Mouse (Mus musculus) midbrain, embryonic 11.5 days (tissue): ENCODE measurements around the gene Cabp2. TPM values are rescaled to one million over a fixed set of nuclear protein-coding genes. Genes with fewer than 3 reads are reported as not detected.

Experiments
- ATAC-seq: fragments of 200-750 bp; cut with Nextera tagmentation; 2 replicates; pipeline ENCODE4 v1.8.0; 2017; ENCODE audit warnings: moderate TSS enrichment, moderate library complexity; ENCODE audit not compliant: low FRiP score
- DNase-seq: peaks from one replicate; pipeline ENCODE4 v3.0.0; 2015; ENCODE audit warnings: low spot score; ENCODE audit errors: missing footprints
- H3K27ac ChIP-seq: fragments of 300-500 bp; sonication (generic); 2 replicates; pipeline ENCODE4 v1.5.1; 2014; ENCODE audit warnings: low read depth, low read length
- H3K27me3 ChIP-seq: fragments of 300-500 bp; sonication (generic); 2 replicates; pipeline ENCODE4 v1.6.1; 2014; ENCODE audit warnings: mild to moderate bottlenecking, low read length, moderate library complexity, mixed read lengths; ENCODE audit not compliant: control insufficient read depth, insufficient read depth
- H3K36me3 ChIP-seq: fragments of 300-500 bp; sonication (generic); 2 replicates; pipeline ENCODE4 v1.6.1; 2014; ENCODE audit warnings: mild to moderate bottlenecking, low read length, moderate library complexity, mixed read lengths; ENCODE audit not compliant: control insufficient read depth, insufficient read depth
- H3K4me1 ChIP-seq: fragments of 300-500 bp; sonication (generic); 2 replicates; pipeline ENCODE4 v1.6.1; 2014; ENCODE audit warnings: low read length; ENCODE audit not compliant: control insufficient read depth, insufficient read depth
- H3K4me2 ChIP-seq: fragments of 300-500 bp; sonication (generic); 2 replicates; pipeline ENCODE4 v1.6.1; 2014; ENCODE audit warnings: mild to moderate bottlenecking, moderate library complexity
- H3K4me3 ChIP-seq: fragments of 300-500 bp; sonication (generic); 2 replicates; pipeline ENCODE4 v1.5.1; 2014; ENCODE audit warnings: low read depth, low read length
- H3K9ac ChIP-seq: fragments of 300-500 bp; sonication (generic); 2 replicates; pipeline ENCODE4 v1.6.1; 2014; ENCODE audit warnings: low read length
- H3K9me3 ChIP-seq: fragments of 300-500 bp; sonication (generic); 2 replicates; pipeline ENCODE4 v1.6.1; 2016; ENCODE audit warnings: low read length; ENCODE audit not compliant: control insufficient read depth
- WGBS: fragments of 180-500 bp; shearing (Covaris S2); extraction: QIAGEN DNeasy Blood & Tissue Kit; methylation state at CpG from one replicate; pipeline ENCODE4 v1.1.7; 2014; 5-methylcytosine and 5-hydroxymethylcytosine counted together
- polyA plus RNA-seq: library from polyadenylated mRNA; unstranded; fragments of >200 nt; fragmentation: Nextera tagmentation; extraction: Ambion mirVana; gene quantifications from 2 replicates; pipeline ENCODE4 v1.2.1, GENCODE M21; 2014

Gene Cabp2
- polyA plus RNA-seq, 1 experiment from 2014 or later: not detected

DNA sequence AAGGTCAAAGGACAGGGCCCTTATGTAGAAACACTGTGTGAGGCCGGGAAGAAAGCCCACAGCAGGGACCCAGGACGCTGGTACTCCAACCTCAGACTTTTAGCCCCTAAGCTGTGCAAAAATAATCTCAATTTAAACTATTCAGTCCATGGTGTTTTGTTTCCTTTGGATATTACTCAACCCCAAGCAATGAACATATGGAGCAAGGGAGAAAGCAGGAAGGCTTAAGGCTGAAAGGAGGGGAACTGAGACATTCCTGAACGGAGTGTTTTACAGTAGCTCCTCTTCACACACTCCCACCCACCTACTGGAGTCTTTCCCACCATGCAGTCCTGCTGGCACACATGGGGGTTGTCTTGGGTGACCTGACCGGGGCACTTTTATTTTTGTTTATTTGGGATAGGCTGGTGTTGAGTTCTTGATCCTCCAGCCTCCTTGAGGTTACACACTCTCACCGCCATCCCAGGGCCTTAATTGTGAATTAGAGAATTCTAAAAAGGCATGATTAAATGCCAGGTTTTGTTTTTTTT lies 13.5 kb downstream of the Cabp2 start:
- H3K27ac ChIP-seq: no peak overlapping the region
- no peak overlapping the region for H3K4me2 ChIP-seq
- peaks cover 12% of the 10 kb centered on the region for H3K4me1 ChIP-seq
- H3K9me3 ChIP-seq: no peaks in the 10 kb centered on the region
- 78% methylated on average over 5 of the region's 5 CpGs for WGBS
- ATAC-seq (no peak), DNase-seq (no peak)
- H3K9ac ChIP-seq: no peak overlapping the region
- no peaks in the 10 kb centered on the region for H3K36me3 ChIP-seq
- peaks cover 2% of the 10 kb centered on the region; the same call in 1 of the 2 replicates for H3K27me3 ChIP-seq
- no peak overlapping the region for H3K4me3 ChIP-seq

DNA sequence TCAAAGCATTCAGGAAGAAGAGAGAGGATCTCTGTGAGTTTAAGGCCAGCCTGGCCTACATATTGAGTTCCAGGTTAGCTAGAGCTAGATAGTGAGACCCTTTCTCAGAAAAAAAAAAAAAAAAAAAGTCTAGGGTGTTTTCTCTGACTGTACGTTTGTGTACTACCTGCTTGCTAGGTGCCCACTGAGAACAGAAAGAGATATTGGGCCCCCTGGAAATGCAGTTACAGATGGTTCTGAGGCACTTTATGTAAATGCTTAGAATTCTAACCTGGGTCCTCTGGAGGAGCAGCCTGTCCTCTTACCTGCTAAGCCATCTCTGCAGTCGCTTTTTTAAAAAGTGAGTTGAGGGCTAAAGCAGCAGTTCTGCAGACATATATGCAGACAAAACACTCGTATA lies 14.4 kb downstream of the Cabp2 start:
- no peaks in the 10 kb centered on the region for H3K9me3 ChIP-seq
- H3K36me3 ChIP-seq: no peaks in the 10 kb centered on the region
- H3K4me1 ChIP-seq: peaks cover 22% of the 10 kb centered on the region
- 77% methylated on average over 3 of the region's 3 CpGs for WGBS
- no peak overlapping the region for H3K9ac ChIP-seq
- peak; percentile 87 for DNase-seq
- no peak overlapping the region for H3K4me3 ChIP-seq
- H3K27ac ChIP-seq: no peak overlapping the region
- peaks cover 10% of the 10 kb centered on the region for H3K27me3 ChIP-seq
- peak overlapping the region; percentile 70; the same call in 1 of the 2 replicates for H3K4me2 ChIP-seq
- ATAC-seq: no peak

- ATAC-seq: peak; percentile 94
- under 1% methylated on average over 65 of the region's 65 CpGs for WGBS
- peaks cover 28% of the 10 kb centered on the region for H3K4me1 ChIP-seq
Measured at GRCm38 (mm10) chr19:4096642-4097440, 15.5 kb downstream of the Cabp2 start, which contains the start of gene Cdk2ap2. TSS of gene Cdk2ap2 (plus strand) at chr19:4097182.

DNA sequence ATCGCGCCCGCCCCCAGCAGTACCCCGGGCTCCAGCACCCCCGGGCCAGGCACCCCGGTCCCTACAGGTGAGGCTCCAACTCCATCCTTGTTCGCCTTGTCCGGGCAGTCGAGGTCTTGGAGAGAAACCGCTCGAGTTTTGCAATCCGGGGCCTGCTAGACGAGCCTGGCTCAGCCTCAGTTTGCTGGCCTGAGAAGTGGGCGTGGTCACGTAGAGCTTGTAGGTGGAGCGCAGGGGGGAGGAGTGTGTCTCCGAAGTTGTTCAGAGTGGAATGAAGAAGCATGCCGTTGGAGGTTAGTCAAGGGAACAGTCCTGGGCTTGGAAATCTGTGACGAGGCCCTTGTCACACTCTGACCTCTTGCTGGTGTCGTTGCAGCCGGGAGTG lies 16.1 kb downstream of the Cabp2 start:
- 1% methylated on average over 21 of the region's 21 CpGs for WGBS
- peak overlapping the region; percentile 58 for H3K9ac ChIP-seq
- H3K36me3 ChIP-seq: no peaks in the 10 kb centered on the region
- peak overlapping the region; percentile 70 for H3K4me2 ChIP-seq
- no peaks in the 10 kb centered on the region for H3K9me3 ChIP-seq
- H3K27ac ChIP-seq: peak overlapping the region; percentile 25; the same call in 1 of the 2 replicates
- DNase-seq (no peak), ATAC-seq (no peak; the same call in 1 of the 2 replicates)
- H3K4me3 ChIP-seq: peak overlapping the region; percentile 64
- peaks cover 28% of the 10 kb centered on the region for H3K4me1 ChIP-seq
- H3K27me3 ChIP-seq: peaks cover 21% of the 10 kb centered on the region

More at GRCm38 (mm10) chr19:4096642-4097440, 15.5 kb downstream of the Cabp2 start, which contains the start of gene Cdk2ap2:
- Histone ChIP-seq H3K9ac (peak within 1 kb of the TSS; percentile 72), H3K27ac (peak within 1 kb of the TSS; percentile 86), H3K4me2 (peak within 1 kb of the TSS; percentile 70), H3K36me3 (no peaks in the 10 kb centered on the region), H3K4me3 (peak within 1 kb of the TSS; percentile 64), H3K9me3 (no peaks in the 10 kb centered on the region), H3K27me3 (peaks cover 18% of the 10 kb centered on the region)
- peak; percentile 100 for DNase-seq

GRCm38 (mm10) chr19:4098426-4098825 lies 17.0 kb downstream of the Cabp2 start:
- H3K9me3 ChIP-seq: no peaks in the 10 kb centered on the region
- peaks cover 21% of the 10 kb centered on the region for H3K27me3 ChIP-seq
- DNase-seq (no peak), ATAC-seq (no peak)
- 95% methylated on average over 13 of the region's 13 CpGs for WGBS
- H3K4me2 ChIP-seq: no peak overlapping the region
- H3K4me3 ChIP-seq: no peak overlapping the region
- peaks cover 28% of the 10 kb centered on the region for H3K4me1 ChIP-seq
- H3K36me3 ChIP-seq: no peaks in the 10 kb centered on the region
- no peak overlapping the region for H3K9ac ChIP-seq
- no peak overlapping the region for H3K27ac ChIP-seq

GRCm38 (mm10) chr19:4099056-4099455 lies 17.7 kb downstream of the Cabp2 start:
- WGBS: 15% methylated on average over 9 of the region's 9 CpGs
- H3K4me2 ChIP-seq: no peak overlapping the region; the same call in 1 of the 2 replicates

DNA sequence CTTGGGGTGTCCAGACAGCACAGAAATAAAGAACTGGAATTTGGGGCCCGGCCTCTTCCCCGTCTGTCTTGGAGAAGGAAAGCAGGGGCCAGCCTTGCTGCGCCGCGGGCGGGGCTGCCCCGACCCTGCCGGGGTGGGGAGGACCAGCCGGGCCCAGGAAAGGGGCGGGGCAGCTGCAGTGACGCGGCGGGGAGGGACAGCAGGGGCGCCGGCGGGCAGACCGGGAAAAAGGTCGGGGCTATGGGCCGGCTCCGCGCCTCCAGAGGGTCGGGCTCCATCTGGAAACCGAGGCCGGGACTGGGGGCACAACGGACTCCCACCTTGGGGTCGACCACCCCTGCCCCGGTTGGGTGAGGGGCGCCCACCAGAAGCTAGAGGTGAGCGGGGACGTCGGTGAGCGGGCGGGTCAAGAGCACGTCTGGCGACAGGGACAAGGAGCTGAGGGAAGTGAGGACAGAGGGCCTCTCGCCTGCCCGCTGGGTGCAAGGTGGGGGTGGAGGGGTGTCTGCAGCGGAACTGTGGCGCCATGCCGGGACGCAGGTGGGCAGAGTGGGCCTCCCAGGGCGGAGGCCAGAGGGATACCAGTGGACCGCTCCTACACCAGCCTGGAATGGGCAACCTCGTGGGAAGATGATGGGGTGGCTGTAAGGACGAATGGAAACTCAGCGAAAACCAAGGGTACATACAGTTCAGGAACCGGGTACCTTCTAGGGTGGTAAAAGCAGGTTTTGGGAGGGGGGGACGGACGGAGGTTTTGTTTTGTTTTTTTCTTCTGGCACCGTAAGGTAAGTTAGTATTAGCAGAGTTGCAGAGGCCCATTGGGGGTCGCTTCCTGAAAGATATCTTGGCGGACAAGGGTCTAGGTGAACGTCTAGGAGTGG lies 18.7 kb downstream of the Cabp2 start, which contains the start of gene Pitpnm1:
Gene Pitpnm1 (plus strand): TSS at position 162 of the 881 bp plus-strand sequence.
- H3K27me3 ChIP-seq: peaks cover 21% of the 10 kb centered on the region
- no peaks in the 10 kb centered on the region for H3K36me3 ChIP-seq
- H3K9me3 ChIP-seq: no peaks in the 10 kb centered on the region
- ATAC-seq (no peak), DNase-seq (peak; percentile 93)
- peaks cover 28% of the 10 kb centered on the region for H3K4me1 ChIP-seq
- WGBS: 1% methylated on average over 49 of the region's 53 CpGs
- H3K27ac ChIP-seq: no peak within 1 kb of the TSS
- H3K4me3 ChIP-seq: peak within 1 kb of the TSS; percentile 45
- peak within 1 kb of the TSS; percentile 90 for H3K4me2 ChIP-seq
- peak within 1 kb of the TSS; percentile 65 for H3K9ac ChIP-seq

More at GRCm38 (mm10) chr19:4099056-4099455, 17.7 kb downstream of the Cabp2 start:
- no peaks in the 10 kb centered on the region for H3K36me3 ChIP-seq
- H3K9ac ChIP-seq: no peak overlapping the region
- no peaks in the 10 kb centered on the region for H3K9me3 ChIP-seq
- no peak for ATAC-seq
- H3K27me3 ChIP-seq: peaks cover 21% of the 10 kb centered on the region
- peak; percentile 99 for DNase-seq
- no peak overlapping the region for H3K4me3 ChIP-seq
- peaks cover 28% of the 10 kb centered on the region for H3K4me1 ChIP-seq
- no peak overlapping the region for H3K27ac ChIP-seq

GRCm38 (mm10) chr19:4100718-4101261 lies 19.4 kb downstream of the Cabp2 start:
- ATAC-seq (peak; percentile 14; the same call in 1 of the 2 replicates), DNase-seq (peak; percentile 93)
- Histone ChIP-seq H3K4me3 (peak overlapping the region; percentile 45), H3K4me1 (peaks cover 28% of the 10 kb centered on the region), H3K9me3 (no peaks in the 10 kb centered on the region), H3K27ac (no peak overlapping the region), H3K27me3 (peaks cover 21% of the 10 kb centered on the region), H3K4me2 (peak overlapping the region; percentile 90), H3K9ac (peak overlapping the region; percentile 65), H3K36me3 (no peaks in the 10 kb centered on the region)
- under 1% methylated on average over 50 of the region's 52 CpGs for WGBS
